Mouse (Mus musculus) limb, embryonic 13.5 days (tissue): ENCODE data around the gene Ctbp1. TPM values are rescaled to one million over a fixed set of nuclear protein-coding genes. Genes with fewer than 3 reads are reported as not detected.

Source experiments
- ATAC-seq: fragments of 200-750 bp; cut with Nextera tagmentation; 2 replicates; pipeline ENCODE4 v1.8.0; 2017; ENCODE audit warnings: low read depth, moderate number of reproducible peaks, moderate TSS enrichment; ENCODE audit not compliant: low FRiP score
- H3K27ac ChIP-seq: fragments of 300-500 bp; sonication (generic); 2 replicates; pipeline ENCODE4 v1.5.1; 2015; ENCODE audit warnings: inconsistent platforms, mild to moderate bottlenecking, moderate library complexity
- H3K27me3 ChIP-seq: fragments of 300-500 bp; sonication (generic); 2 replicates; pipeline ENCODE4 v1.6.1; 2015; ENCODE audit warnings: mild to moderate bottlenecking, inconsistent platforms
- H3K36me3 ChIP-seq: fragments of 300-500 bp; sonication (generic); 2 replicates; pipeline ENCODE4 v1.6.1; 2015; ENCODE audit warnings: inconsistent platforms, mild to moderate bottlenecking, moderate library complexity
- H3K4me1 ChIP-seq: fragments of 300-500 bp; sonication (generic); 2 replicates; pipeline ENCODE4 v1.6.1; 2015; ENCODE audit warnings: inconsistent platforms
- H3K4me2 ChIP-seq: fragments of 300-500 bp; sonication (generic); replicated peaks from 2 replicates; pipeline ENCODE4 v1.6.1; 2015; ENCODE audit warnings: inconsistent platforms, mild to moderate bottlenecking, moderate library complexity
- H3K4me3 ChIP-seq: fragments of 300-500 bp; sonication (generic); 2 replicates; pipeline ENCODE4 v1.5.1; 2015; ENCODE audit warnings: moderate library complexity, mild to moderate bottlenecking, inconsistent platforms
- H3K9ac ChIP-seq: fragments of 300-500 bp; sonication (generic); 2 replicates; pipeline ENCODE4 v1.6.1; 2015; ENCODE audit warnings: mild to moderate bottlenecking, inconsistent platforms
- H3K9me3 ChIP-seq: fragments of 300-500 bp; sonication (generic); 2 replicates; pipeline ENCODE4 v1.6.1; 2016; ENCODE audit warnings: inconsistent platforms
- WGBS: fragments of 180-500 bp; shearing (Covaris S2); methylation state at CpG from one replicate; pipeline ENCODE4 v1.1.7; 2015; 5-methylcytosine and 5-hydroxymethylcytosine counted together
- polyA plus RNA-seq: library from polyadenylated mRNA; unstranded; fragments of >200 nt; fragmentation: Nextera tagmentation; extraction: Ambion mirVana; gene quantifications from 2 replicates; pipeline ENCODE4 v1.2.1, GENCODE M21; 2015

Ctbp1 gene
- polyA plus RNA-seq, 1 experiment from 2014 or later, result 341 TPM

- Histone ChIP-seq H3K9ac (peak overlapping the region; percentile 88), H3K27ac (peak overlapping the region; percentile 94), H3K4me1 (peaks cover 32% of the 10 kb centered on the region), H3K9me3 (no peaks in the 10 kb centered on the region), H3K27me3 (no peaks in the 10 kb centered on the region), H3K4me3 (peak overlapping the region; percentile 85), H3K4me2 (peak overlapping the region; percentile 97), H3K36me3 (peaks cover 18% of the 10 kb centered on the region)
- ATAC-seq, result peak; percentile 51
- under 1% methylated on average over 64 of the region's 97 CpGs for WGBS
Measured at GRCm38 (mm10) chr5:33274085-33274952, 475 bp downstream of the Ctbp1 start.

- Histone ChIP-seq H3K4me3 (peak overlapping the region; percentile 85), H3K36me3 (peaks cover 24% of the 10 kb centered on the region), H3K9me3 (no peaks in the 10 kb centered on the region), H3K9ac (peak overlapping the region; percentile 88), H3K4me1 (peaks cover 32% of the 10 kb centered on the region), H3K4me2 (peak overlapping the region; percentile 97), H3K27ac (peak overlapping the region; percentile 94), H3K27me3 (no peaks in the 10 kb centered on the region)
- 15% methylated on average over 6 of the region's 6 CpGs for WGBS
- no peak for ATAC-seq
Measured at GRCm38 (mm10) chr5:33273777-33274084, 1.1 kb downstream of the Ctbp1 start.

- peak overlapping the region; percentile 97 for H3K4me2 ChIP-seq
- no peak for ATAC-seq
- H3K36me3 ChIP-seq, result peaks cover 30% of the 10 kb centered on the region
- H3K4me1 ChIP-seq, result peaks cover 32% of the 10 kb centered on the region
- 84% methylated on average over 7 of the region's 7 CpGs for WGBS
- H3K27me3 ChIP-seq, result no peaks in the 10 kb centered on the region
- H3K9me3 ChIP-seq, result no peaks in the 10 kb centered on the region
- H3K4me3 ChIP-seq, result peak overlapping the region; percentile 85
- H3K27ac ChIP-seq, result no peak overlapping the region; the same call in 1 of the 2 replicates
- peak overlapping the region; percentile 88 for H3K9ac ChIP-seq
Measured at GRCm38 (mm10) chr5:33272845-33273776, 1.7 kb downstream of the Ctbp1 start.

- H3K4me2 ChIP-seq, result peak overlapping the region; percentile 97; the same call in 1 of the 2 replicates
- 88% methylated on average over 7 of the region's 7 CpGs for WGBS
- H3K4me1 ChIP-seq, result peaks cover 32% of the 10 kb centered on the region
- no peak overlapping the region for H3K27ac ChIP-seq
- no peaks in the 10 kb centered on the region for H3K27me3 ChIP-seq
- no peak overlapping the region for H3K4me3 ChIP-seq
- H3K9ac ChIP-seq, result peak overlapping the region; percentile 88; the same call in 1 of the 2 replicates
- no peak for ATAC-seq
- peaks cover 40% of the 10 kb centered on the region for H3K36me3 ChIP-seq
- no peaks in the 10 kb centered on the region for H3K9me3 ChIP-seq
Measured at GRCm38 (mm10) chr5:33272146-33272545, 2.6 kb downstream of the Ctbp1 start.

- no peaks in the 10 kb centered on the region for H3K9me3 ChIP-seq
- no peak overlapping the region for H3K27ac ChIP-seq
- WGBS, result 26% methylated on average over 5 of the region's 5 CpGs
- peaks cover 32% of the 10 kb centered on the region for H3K4me1 ChIP-seq
- H3K9ac ChIP-seq, result no peak overlapping the region
- ATAC-seq, result no peak
- H3K4me3 ChIP-seq, result no peak overlapping the region
- peaks cover 56% of the 10 kb centered on the region for H3K36me3 ChIP-seq
- H3K4me2 ChIP-seq, result no peak overlapping the region
- H3K27me3 ChIP-seq, result no peaks in the 10 kb centered on the region
Measured at GRCm38 (mm10) chr5:33270568-33270967, 4.2 kb downstream of the Ctbp1 start.

GRCm38 (mm10) chr5:33254416-33254815 is 20.4 kb downstream of the Ctbp1 start:
- H3K4me3 ChIP-seq, result no peak overlapping the region
- H3K36me3 ChIP-seq, result peaks cover 99% of the 10 kb centered on the region
- no peaks in the 10 kb centered on the region for H3K4me1 ChIP-seq
- no peak overlapping the region for H3K27ac ChIP-seq
- no peaks in the 10 kb centered on the region for H3K9me3 ChIP-seq
- 93% methylated on average over 5 of the region's 5 CpGs for WGBS
- H3K4me2 ChIP-seq, result no peak overlapping the region
- H3K9ac ChIP-seq, result no peak overlapping the region
- H3K27me3 ChIP-seq, result no peaks in the 10 kb centered on the region
- ATAC-seq, result no peak

- peaks cover 95% of the 10 kb centered on the region for H3K36me3 ChIP-seq
- ATAC-seq, result no peak
Measured at GRCm38 (mm10) chr5:33248186-33248585, 26.6 kb downstream of the Ctbp1 start.

GRCm38 (mm10) chr5:33247387-33247786 is 27.4 kb downstream of the Ctbp1 start:
- H3K27ac ChIP-seq, result peak overlapping the region; percentile 3; the same call in 1 of the 2 replicates
- no peak overlapping the region for H3K4me3 ChIP-seq
- no peak overlapping the region for H3K9ac ChIP-seq
- H3K4me1 ChIP-seq, result no peaks in the 10 kb centered on the region
- no peak for ATAC-seq
- no peaks in the 10 kb centered on the region for H3K27me3 ChIP-seq
- H3K9me3 ChIP-seq, result no peaks in the 10 kb centered on the region
- peaks cover 91% of the 10 kb centered on the region for H3K36me3 ChIP-seq
- no peak overlapping the region for H3K4me2 ChIP-seq
- 80% methylated on average over 2 of the region's 2 CpGs for WGBS

More at GRCm38 (mm10) chr5:33248186-33248585, 26.6 kb downstream of the Ctbp1 start:
- Histone ChIP-seq H3K9ac (no peak overlapping the region), H3K4me3 (no peak overlapping the region), H3K27ac (no peak overlapping the region), H3K9me3 (no peaks in the 10 kb centered on the region), H3K4me1 (no peaks in the 10 kb centered on the region), H3K4me2 (no peak overlapping the region), H3K27me3 (no peaks in the 10 kb centered on the region)
- WGBS, result 90% methylated on average over 12 of the region's 12 CpGs

GRCm38 (mm10) chr5:33245701-33246100 is 29.1 kb downstream of the Ctbp1 start:
- Histone ChIP-seq H3K4me2 (no peak overlapping the region), H3K27ac (peak overlapping the region; percentile 67), H3K27me3 (no peaks in the 10 kb centered on the region), H3K9ac (no peak overlapping the region), H3K9me3 (no peaks in the 10 kb centered on the region), H3K4me1 (no peaks in the 10 kb centered on the region), H3K36me3 (peaks cover 83% of the 10 kb centered on the region), H3K4me3 (no peak overlapping the region)
- 62% methylated on average over 3 of the region's 3 CpGs for WGBS
- ATAC-seq, result peak; percentile 33; the same call in 1 of the 2 replicates

GRCm38 (mm10) chr5:33244377-33244920 is 30.3 kb downstream of the Ctbp1 start:
- no peaks in the 10 kb centered on the region for H3K9me3 ChIP-seq
- ATAC-seq, result no peak
- WGBS, result 61% methylated on average over 5 of the region's 5 CpGs

GRCm38 (mm10) chr5:33239934-33240333 is 34.9 kb downstream of the Ctbp1 start:
- H3K4me3 ChIP-seq, result no peak overlapping the region
- ATAC-seq, result no peak
- no peaks in the 10 kb centered on the region for H3K9me3 ChIP-seq
- H3K4me1 ChIP-seq, result peaks cover 24% of the 10 kb centered on the region
- peaks cover 27% of the 10 kb centered on the region for H3K36me3 ChIP-seq
- H3K27ac ChIP-seq, result peak overlapping the region; percentile 34; the same call in 1 of the 2 replicates
- 62% methylated on average over 3 of the region's 3 CpGs for WGBS
- H3K9ac ChIP-seq, result no peak overlapping the region
- no peaks in the 10 kb centered on the region for H3K27me3 ChIP-seq
- H3K4me2 ChIP-seq, result no peak overlapping the region

More at GRCm38 (mm10) chr5:33244377-33244920, 30.3 kb downstream of the Ctbp1 start:
- H3K4me1 ChIP-seq, result peaks cover 10% of the 10 kb centered on the region; the same call in 1 of the 2 replicates
- peaks cover 70% of the 10 kb centered on the region for H3K36me3 ChIP-seq
- H3K27ac ChIP-seq, result no peak overlapping the region
- H3K4me3 ChIP-seq, result no peak overlapping the region
- no peak overlapping the region for H3K9ac ChIP-seq
- no peak overlapping the region for H3K4me2 ChIP-seq
- no peaks in the 10 kb centered on the region for H3K27me3 ChIP-seq
